Mouse (Mus musculus) lung, postnatal 0 days (tissue): ENCODE results near the gene Dglucy. TPM values are rescaled to one million over a fixed set of nuclear protein-coding genes. Genes with fewer than 3 reads are reported as not detected.

Experiments
- ATAC-seq: fragments of 200-750 bp; cut with Nextera tagmentation; 2 replicates; pipeline ENCODE4 v1.8.0; 2017; ENCODE audit warnings: moderate library complexity
- DNase-seq: peaks from one replicate; pipeline ENCODE4 v3.0.0-alpha.2; 2016; ENCODE audit warnings: low spot score
- H3K27ac ChIP-seq: fragments of 300-500 bp; sonication (generic); 2 replicates; pipeline ENCODE4 v1.5.1; 2014; ENCODE audit warnings: antibody characterized with exemption, mild to moderate bottlenecking, low read length, mixed read lengths
- H3K27me3 ChIP-seq: fragments of 300-500 bp; sonication (generic); replicated peaks from 2 replicates; pipeline ENCODE4 v1.6.1; 2014; ENCODE audit warnings: low read length, mixed read lengths; ENCODE audit not compliant: insufficient read depth
- H3K36me3 ChIP-seq: fragments of 300-500 bp; sonication (generic); 2 replicates; pipeline ENCODE4 v1.6.1; 2014; ENCODE audit warnings: low read length, mixed read lengths; ENCODE audit not compliant: insufficient read depth
- H3K4me1 ChIP-seq: fragments of 300-500 bp; sonication (generic); 2 replicates; pipeline ENCODE4 v1.6.1; 2014; ENCODE audit warnings: antibody characterized with exemption, low read depth, low read length, mixed read lengths; ENCODE audit not compliant: insufficient read depth
- H3K4me2 ChIP-seq: fragments of 300-500 bp; sonication (generic); replicated peaks from 2 replicates; pipeline ENCODE4 v1.6.1; 2014; ENCODE audit warnings: low read depth, mild to moderate bottlenecking, low read length, moderate library complexity, mixed read lengths
- H3K4me3 ChIP-seq: fragments of 300-500 bp; sonication (generic); 2 replicates; pipeline ENCODE4 v1.5.1; 2014; ENCODE audit warnings: low read depth, low read length
- H3K9ac ChIP-seq: fragments of 300-500 bp; sonication (generic); replicated peaks from 2 replicates; pipeline ENCODE4 v1.6.1; 2014; ENCODE audit warnings: low read depth, mild to moderate bottlenecking
- H3K9me3 ChIP-seq: fragments of 300-500 bp; sonication (generic); 2 replicates; pipeline ENCODE4 v1.6.1; 2016; ENCODE audit warnings: low read length, mixed read lengths
- CTCF ChIP-seq: IDR thresholded peaks from 2 replicates; pipeline ENCODE4 v1.5.1; 2016; ENCODE audit warnings: antibody characterized with exemption, mild to moderate bottlenecking
- EP300 ChIP-seq: IDR thresholded peaks from 2 replicates; pipeline ENCODE4 v1.6.1; 2016; ENCODE audit warnings: antibody characterized with exemption, mild to moderate bottlenecking, control low read depth
- WGBS: fragments of 180-500 bp; shearing (Covaris S2); extraction: QIAGEN DNeasy Blood & Tissue Kit; methylation state at CpG from one replicate; pipeline ENCODE4 v1.1.7; 2014; 5-methylcytosine and 5-hydroxymethylcytosine counted together
- polyA plus RNA-seq: library from polyadenylated mRNA; unstranded; fragments of >200 nt; fragmentation: Nextera tagmentation; extraction: Ambion mirVana; gene quantifications from 2 replicates; pipeline ENCODE4 v1.2.1, GENCODE M21; 2015

Dglucy gene
- polyA plus RNA-seq, 1 experiment from 2014 or later: 2.1 TPM

GRCm38 (mm10) chr12:100937441-100938360, 158.8 kb downstream of the Dglucy start:
- TF ChIP-seq CTCF: no peak
- TF ChIP-seq EP300: no peak
- no peak overlapping the region for H3K4me3 ChIP-seq
- no peaks in the 10 kb centered on the region; the same call in 1 of the 2 replicates for H3K36me3 ChIP-seq
- WGBS: 45% methylated on average over 19 of the region's 21 CpGs
- peak; percentile 60 for ATAC-seq
- peak overlapping the region; percentile 32; the same call in 1 of the 2 replicates for H3K27ac ChIP-seq
- no peaks in the 10 kb centered on the region for H3K4me1 ChIP-seq
- no peak overlapping the region for H3K4me2 ChIP-seq
- H3K9ac ChIP-seq: no peak overlapping the region
- H3K27me3 ChIP-seq: no peaks in the 10 kb centered on the region
- DNase-seq: peak; percentile 32
- no peaks in the 10 kb centered on the region for H3K9me3 ChIP-seq

GRCm38 (mm10) chr12:100941361-100941760, 162.5 kb downstream of the Dglucy start:
- TF ChIP-seq EP300: no peak
- no peak for TF ChIP-seq CTCF
- WGBS: 56% methylated on average over 3 of the region's 3 CpGs
- peak; percentile 8; the same call in 1 of the 2 replicates for ATAC-seq

GRCm38 (mm10) chr12:100943146-100943545, 164.3 kb downstream of the Dglucy start:
- H3K36me3 ChIP-seq: peaks cover 10% of the 10 kb centered on the region; the same call in 1 of the 2 replicates
- H3K27me3 ChIP-seq: no peaks in the 10 kb centered on the region
- no peak overlapping the region for H3K9ac ChIP-seq
- no peak overlapping the region for H3K27ac ChIP-seq
- TF ChIP-seq EP300 (no peak), CTCF (no peak)
- no peaks in the 10 kb centered on the region for H3K4me1 ChIP-seq
- ATAC-seq (no peak), DNase-seq (no peak)
- no peak overlapping the region for H3K4me3 ChIP-seq
- no peaks in the 10 kb centered on the region for H3K9me3 ChIP-seq
- H3K4me2 ChIP-seq: no peak overlapping the region
- 71% methylated on average over 4 of the region's 4 CpGs for WGBS

More at GRCm38 (mm10) chr12:100941361-100941760, 162.5 kb downstream of the Dglucy start:
- no peak overlapping the region for H3K9ac ChIP-seq
- H3K27ac ChIP-seq: no peak overlapping the region
- H3K4me3 ChIP-seq: no peak overlapping the region
- H3K4me2 ChIP-seq: no peak overlapping the region
- H3K27me3 ChIP-seq: no peaks in the 10 kb centered on the region
- H3K4me1 ChIP-seq: no peaks in the 10 kb centered on the region
- DNase-seq: no peak
- peaks cover 4% of the 10 kb centered on the region; the same call in 1 of the 2 replicates for H3K36me3 ChIP-seq
- H3K9me3 ChIP-seq: no peaks in the 10 kb centered on the region

DNA sequence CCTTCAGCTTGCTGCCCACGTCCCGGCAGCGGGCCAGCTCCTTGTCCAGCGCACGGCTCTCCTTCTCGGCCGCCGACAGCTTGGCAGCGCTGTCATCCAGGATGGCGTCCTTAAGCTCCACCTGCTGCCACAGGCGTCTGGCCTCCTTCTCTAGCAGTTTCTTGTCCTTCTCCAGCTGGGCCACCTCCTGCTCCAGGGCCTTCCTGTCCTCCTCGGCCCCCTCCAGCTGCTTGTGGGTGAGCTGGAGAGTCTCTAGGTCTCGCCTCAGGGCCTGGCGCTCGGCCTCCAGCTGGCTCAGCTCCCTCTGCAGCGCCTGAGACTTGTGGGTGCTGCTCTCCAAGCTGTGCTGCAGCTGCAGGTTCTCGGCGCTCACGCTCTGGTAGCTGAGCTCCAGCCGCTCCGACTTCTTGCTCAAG, 166.1 kb downstream of the Dglucy start:
- DNase-seq: peak; percentile 52
- Histone ChIP-seq H3K4me1 (no peaks in the 10 kb centered on the region), H3K27ac (no peak overlapping the region), H3K4me2 (no peak overlapping the region), H3K36me3 (peaks cover 10% of the 10 kb centered on the region; the same call in 1 of the 2 replicates), H3K27me3 (no peaks in the 10 kb centered on the region), H3K9ac (no peak overlapping the region), H3K9me3 (no peaks in the 10 kb centered on the region), H3K4me3 (no peak overlapping the region)
- TF ChIP-seq CTCF (no peak), EP300 (no peak)
- ATAC-seq: peak; percentile 79
- WGBS: 64% methylated on average over 21 of the region's 21 CpGs

- no peaks in the 10 kb centered on the region for H3K27me3 ChIP-seq
- no peaks in the 10 kb centered on the region for H3K4me1 ChIP-seq
- no peaks in the 10 kb centered on the region for H3K9me3 ChIP-seq
- no peak overlapping the region for H3K4me2 ChIP-seq
- H3K27ac ChIP-seq: no peak overlapping the region; the same call in 1 of the 2 replicates
- ATAC-seq: peak; percentile 39
- DNase-seq: peak; percentile 22
- H3K9ac ChIP-seq: no peak overlapping the region
- H3K36me3 ChIP-seq: peaks cover 10% of the 10 kb centered on the region; the same call in 1 of the 2 replicates
- H3K4me3 ChIP-seq: no peak overlapping the region
- WGBS: 68% methylated on average over 12 of the region's 12 CpGs
- TF ChIP-seq CTCF: no peak
- TF ChIP-seq EP300: no peak
Observed at GRCm38 (mm10) chr12:100945501-100945900, 166.6 kb downstream of the Dglucy start.

DNA sequence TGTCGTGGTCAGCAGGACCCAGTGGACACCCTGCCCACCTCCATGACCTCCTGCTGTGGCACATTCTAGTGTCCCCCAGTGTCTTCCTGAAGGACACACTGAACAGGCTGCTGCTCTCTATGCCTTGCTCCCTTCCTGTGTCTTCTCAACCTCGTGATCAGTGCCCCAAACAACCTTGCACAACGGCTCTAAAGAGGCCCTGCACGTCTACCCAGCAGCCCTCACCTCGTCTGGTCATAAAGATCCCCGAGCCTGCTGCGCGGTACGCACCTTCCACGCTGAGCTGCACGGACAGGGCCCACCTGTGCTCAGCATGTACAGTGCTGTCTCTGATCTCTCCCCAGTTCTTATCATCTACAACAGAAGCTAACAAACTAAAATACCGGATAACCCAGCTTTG, 167.1 kb downstream of the Dglucy start:
- no peak overlapping the region for H3K4me3 ChIP-seq
- DNase-seq: no peak
- ATAC-seq: no peak
- H3K4me1 ChIP-seq: no peaks in the 10 kb centered on the region
- no peak overlapping the region for H3K4me2 ChIP-seq
- H3K9ac ChIP-seq: no peak overlapping the region
- H3K27me3 ChIP-seq: no peaks in the 10 kb centered on the region
- no peak overlapping the region for H3K27ac ChIP-seq
- H3K36me3 ChIP-seq: peaks cover 10% of the 10 kb centered on the region; the same call in 1 of the 2 replicates
- TF ChIP-seq EP300: no peak
- TF ChIP-seq CTCF: no peak
- WGBS: 80% methylated on average over 12 of the region's 12 CpGs
- no peaks in the 10 kb centered on the region for H3K9me3 ChIP-seq

Other genes with a start within 250 kb of the Dglucy start
- 2.3 and 2.7 TPM in 2 replicates for gene Rps6ka5, start 52.1 kb upstream of the Dglucy start, polyA plus RNA-seq
- gene Gpr68, start 129.1 kb downstream of the Dglucy start, polyA plus RNA-seq: 0.15 and 0.21 TPM in 2 replicates
- 6.9 and 7.4 TPM in 2 replicates for gene Ccdc88c, start 250.0 kb downstream of the Dglucy start, polyA plus RNA-seq